Mouse (Mus musculus) midbrain, postnatal 0 days (tissue): ENCODE measurements around the gene Adcy5. TPM values are rescaled to one million over a fixed set of nuclear protein-coding genes. Genes with fewer than 3 reads are reported as not detected.

Experiments used
- ATAC-seq: fragments of 200-750 bp; cut with Nextera tagmentation; 2 replicates; pipeline ENCODE4 v1.8.0; 2017; ENCODE audit warnings: moderate number of reproducible peaks, mild to moderate bottlenecking, moderate TSS enrichment, moderate library complexity; ENCODE audit not compliant: low FRiP score
- DNase-seq: peaks from one replicate; pipeline ENCODE4 v3.0.0-alpha.2; 2015; ENCODE audit warnings: low spot score
- H3K27ac ChIP-seq: fragments of 300-500 bp; sonication (generic); 2 replicates; pipeline ENCODE4 v1.5.1; 2014; ENCODE audit warnings: low read depth, mild to moderate bottlenecking, low read length, mixed read lengths
- H3K27me3 ChIP-seq: fragments of 300-500 bp; sonication (generic); 2 replicates; pipeline ENCODE4 v1.6.1; 2014; ENCODE audit warnings: low read length, control low read depth, mixed read lengths; ENCODE audit not compliant: insufficient read depth
- H3K36me3 ChIP-seq: fragments of 300-500 bp; sonication (generic); 2 replicates; pipeline ENCODE4 v1.6.1; 2014; ENCODE audit warnings: low read length, control low read depth, mixed read lengths; ENCODE audit not compliant: insufficient read depth
- H3K4me1 ChIP-seq: fragments of 300-500 bp; sonication (generic); 2 replicates; pipeline ENCODE4 v1.6.1; 2014; ENCODE audit warnings: mild to moderate bottlenecking, control low read depth, antibody characterized with exemption, low read length, mixed read lengths; ENCODE audit not compliant: insufficient read depth
- H3K4me2 ChIP-seq: fragments of 300-500 bp; sonication (generic); 2 replicates; pipeline ENCODE4 v1.6.1; 2014; ENCODE audit warnings: low read depth, mild to moderate bottlenecking, low read length, mixed read lengths; ENCODE audit not compliant: poor library complexity, severe bottlenecking
- H3K4me3 ChIP-seq: fragments of 300-500 bp; sonication (generic); 2 replicates; pipeline ENCODE4 v1.5.1; 2014; ENCODE audit warnings: low read depth, mild to moderate bottlenecking, low read length, moderate library complexity
- H3K9ac ChIP-seq: fragments of 300-500 bp; sonication (generic); replicated peaks from 2 replicates; pipeline ENCODE4 v1.6.1; 2014; ENCODE audit warnings: mild to moderate bottlenecking, low read length, moderate library complexity, mixed read lengths; ENCODE audit not compliant: poor library complexity, severe bottlenecking
- H3K9me3 ChIP-seq: fragments of 300-500 bp; sonication (generic); 2 replicates; pipeline ENCODE4 v1.6.1; 2016; ENCODE audit warnings: low read length, control low read depth
- CTCF ChIP-seq: IDR thresholded peaks from 2 replicates; pipeline ENCODE4 v1.5.1; 2016; ENCODE audit warnings: antibody characterized with exemption, mild to moderate bottlenecking
- WGBS: fragments of 180-500 bp; shearing (Covaris S2); extraction: QIAGEN DNeasy Blood & Tissue Kit; methylation state at CpG from one replicate; pipeline ENCODE4 v1.1.7; 2014; 5-methylcytosine and 5-hydroxymethylcytosine counted together
- polyA plus RNA-seq: library from polyadenylated mRNA; unstranded; fragments of >200 nt; fragmentation: Nextera tagmentation; extraction: Ambion mirVana; gene quantifications from 2 replicates; pipeline ENCODE4 v1.2.1, GENCODE M21; 2015
- total RNA-seq: library from RNA; depleted of rRNA; stranded (reverse); fragments of >200 nt; gene quantifications from 2 replicates; pipeline ENCODE4 v1.2.3, GENCODE M21; 2014

Gene Adcy5
- total and polyA plus RNA-seq, 2 experiments from 2014 or later = 6.9 to 77.3 TPM

GRCm38 (mm10) chr16:35111143-35111620 lies 43.5 kb upstream of the Adcy5 start:
- 56% methylated on average over 8 of the region's 8 CpGs for WGBS
- ATAC-seq = peak; percentile 17; the same call in 1 of the 2 replicates
- Histone ChIP-seq H3K27ac (peak overlapping the region; percentile 32; the same call in 1 of the 2 replicates), H3K9me3 (no peaks in the 10 kb centered on the region), H3K36me3 (peaks cover 6% of the 10 kb centered on the region; the same call in 1 of the 2 replicates), H3K4me1 (peaks cover 5% of the 10 kb centered on the region; the same call in 1 of the 2 replicates), H3K4me3 (no peak overlapping the region), H3K4me2 (no peak overlapping the region), H3K27me3 (no peaks in the 10 kb centered on the region), H3K9ac (0 out of 2 replicates have a peak overlapping the region, but pooled peaks have one; percentile 39)
- peak; percentile 54 for DNase-seq
- TF ChIP-seq CTCF = peak; percentile 69

GRCm38 (mm10) chr16:35113496-35113895 lies 41.2 kb upstream of the Adcy5 start:
- no peak overlapping the region for H3K4me3 ChIP-seq
- DNase-seq = no peak
- H3K9me3 ChIP-seq = no peaks in the 10 kb centered on the region
- no peak overlapping the region for H3K9ac ChIP-seq
- 97% methylated on average over 5 of the region's 5 CpGs for WGBS
- no peaks in the 10 kb centered on the region for H3K27me3 ChIP-seq
- H3K36me3 ChIP-seq = no peaks in the 10 kb centered on the region
- H3K4me1 ChIP-seq = peaks cover 5% of the 10 kb centered on the region; the same call in 1 of the 2 replicates
- ATAC-seq = no peak
- no peak overlapping the region for H3K4me2 ChIP-seq
- no peak for TF ChIP-seq CTCF
- H3K27ac ChIP-seq = no peak overlapping the region

GRCm38 (mm10) chr16:35116328-35116956 lies 38.2 kb upstream of the Adcy5 start:
- no peak overlapping the region for H3K4me3 ChIP-seq
- no peaks in the 10 kb centered on the region for H3K27me3 ChIP-seq
- no peak overlapping the region for H3K4me2 ChIP-seq
- no peak overlapping the region for H3K9ac ChIP-seq
- 80% methylated on average over 7 of the region's 7 CpGs for WGBS
- no peaks in the 10 kb centered on the region for H3K9me3 ChIP-seq
- no peak for TF ChIP-seq CTCF
- no peak for DNase-seq
- ATAC-seq = no peak
- no peaks in the 10 kb centered on the region for H3K4me1 ChIP-seq
- H3K36me3 ChIP-seq = no peaks in the 10 kb centered on the region
- H3K27ac ChIP-seq = no peak overlapping the region

- Histone ChIP-seq H3K4me2 (no peak overlapping the region), H3K36me3 (no peaks in the 10 kb centered on the region), H3K9ac (no peak overlapping the region), H3K27me3 (no peaks in the 10 kb centered on the region), H3K4me1 (no peaks in the 10 kb centered on the region), H3K9me3 (no peaks in the 10 kb centered on the region), H3K27ac (no peak overlapping the region), H3K4me3 (no peak overlapping the region)
- TF ChIP-seq CTCF = no peak
- no peak for DNase-seq
- ATAC-seq = no peak
- 57% methylated on average over 7 of the region's 7 CpGs for WGBS
Observed at GRCm38 (mm10) chr16:35117436-35117835, 37.2 kb upstream of the Adcy5 start.

GRCm38 (mm10) chr16:35120603-35121002 lies 34.1 kb upstream of the Adcy5 start:
- H3K4me3 ChIP-seq = no peak overlapping the region
- TF ChIP-seq CTCF = no peak
- no peak for DNase-seq
- H3K4me1 ChIP-seq = no peaks in the 10 kb centered on the region
- no peak overlapping the region for H3K4me2 ChIP-seq
- no peak overlapping the region for H3K27ac ChIP-seq
- no peaks in the 10 kb centered on the region for H3K9me3 ChIP-seq
- H3K36me3 ChIP-seq = no peaks in the 10 kb centered on the region
- 82% methylated on average over 4 of the region's 4 CpGs for WGBS
- H3K9ac ChIP-seq = no peak overlapping the region
- ATAC-seq = no peak
- H3K27me3 ChIP-seq = no peaks in the 10 kb centered on the region

GRCm38 (mm10) chr16:35127270-35127669 lies 27.4 kb upstream of the Adcy5 start:
- H3K27ac ChIP-seq = no peak overlapping the region
- no peak overlapping the region for H3K4me3 ChIP-seq
- no peaks in the 10 kb centered on the region for H3K27me3 ChIP-seq
- no peaks in the 10 kb centered on the region for H3K36me3 ChIP-seq
- WGBS = 90% methylated on average over 5 of the region's 5 CpGs
- H3K9me3 ChIP-seq = no peaks in the 10 kb centered on the region
- H3K9ac ChIP-seq = no peak overlapping the region
- TF ChIP-seq CTCF = no peak
- no peak for DNase-seq
- no peak for ATAC-seq
- no peak overlapping the region for H3K4me2 ChIP-seq
- H3K4me1 ChIP-seq = no peaks in the 10 kb centered on the region
